Mouse (Mus musculus) hindbrain, embryonic 16.5 days (tissue): ENCODE measurements around the gene Mrps10. TPM values are rescaled to one million over a fixed set of nuclear protein-coding genes. Genes with fewer than 3 reads are reported as not detected.
A peak's percentile ranks its signal among the peaks of the same experiment; 100 is the strongest.
"Not testable (repeated sequence)": the region's sequence is repeated elsewhere in the genome, so short reads cannot be mapped to it uniquely, and the experiment has no call there.

Experiments
- ATAC-seq: fragments of 200-750 bp; cut with Nextera tagmentation; 2 replicates; pipeline ENCODE4 v1.8.0; 2017; ENCODE audit warnings: moderate TSS enrichment, moderate library complexity
- H3K27ac ChIP-seq: fragments of 300-500 bp; sonication (generic); 2 replicates; pipeline ENCODE4 v1.5.1; 2014; ENCODE audit warnings: low read depth, mild to moderate bottlenecking, control low read depth, low read length, moderate library complexity
- H3K27me3 ChIP-seq: fragments of 300-500 bp; sonication (generic); replicated peaks from 2 replicates; pipeline ENCODE4 v1.6.1; 2014; ENCODE audit warnings: low read length; ENCODE audit not compliant: control insufficient read depth, insufficient read depth
- H3K36me3 ChIP-seq: fragments of 300-500 bp; sonication (generic); 2 replicates; pipeline ENCODE4 v1.6.1; 2014; ENCODE audit warnings: mild to moderate bottlenecking, low read length, moderate library complexity, mixed read lengths; ENCODE audit not compliant: control insufficient read depth, insufficient read depth
- H3K4me1 ChIP-seq: fragments of 300-500 bp; sonication (generic); 2 replicates; pipeline ENCODE4 v1.6.1; 2014; ENCODE audit warnings: low read depth, low read length; ENCODE audit not compliant: control insufficient read depth, insufficient read depth
- H3K4me2 ChIP-seq: fragments of 300-500 bp; sonication (generic); 2 replicates; pipeline ENCODE4 v1.6.1; 2014; ENCODE audit warnings: mild to moderate bottlenecking, low read length, control low read depth, moderate library complexity
- H3K4me3 ChIP-seq: fragments of 300-500 bp; sonication (generic); 2 replicates; pipeline ENCODE4 v1.5.1; 2014; ENCODE audit warnings: mild to moderate bottlenecking, low read length, control low read depth, moderate library complexity
- H3K9ac ChIP-seq: fragments of 300-500 bp; sonication (generic); 2 replicates; pipeline ENCODE4 v1.6.1; 2014; ENCODE audit warnings: low read depth, mild to moderate bottlenecking, control low read depth, low read length, moderate library complexity
- H3K9me3 ChIP-seq: fragments of 300-500 bp; sonication (generic); 2 replicates; pipeline ENCODE4 v1.6.1; 2014; ENCODE audit warnings: mild to moderate bottlenecking, low read length, moderate library complexity; ENCODE audit not compliant: control insufficient read depth
- WGBS: fragments of 180-500 bp; shearing (Covaris S2); extraction: QIAGEN DNeasy Blood & Tissue Kit; methylation state at CpG from one replicate; pipeline ENCODE4 v1.1.7; 2014; 5-methylcytosine and 5-hydroxymethylcytosine counted together
- polyA plus RNA-seq: library from polyadenylated mRNA; unstranded; fragments of >200 nt; fragmentation: Nextera tagmentation; extraction: Ambion mirVana; gene quantifications from 2 replicates; pipeline ENCODE4 v1.2.1, GENCODE M21; 2015

The Mrps10 gene
- polyA plus RNA-seq, 1 experiment from 2014 or later: 67.0 TPM

GRCm38 (mm10) chr17:47330616-47331015 is 38.1 kb upstream of the Mrps10 start:
- H3K9me3 ChIP-seq: no peaks in the 10 kb centered on the region
- no peak for ATAC-seq
- H3K4me1 ChIP-seq: peaks cover 6% of the 10 kb centered on the region
- H3K27ac ChIP-seq: no peak overlapping the region
- H3K9ac ChIP-seq: no peak overlapping the region
- WGBS: 94% methylated on average over 9 of the region's 9 CpGs
- H3K36me3 ChIP-seq: peaks cover 24% of the 10 kb centered on the region
- H3K4me2 ChIP-seq: no peak overlapping the region
- H3K27me3 ChIP-seq: no peaks in the 10 kb centered on the region
- no peak overlapping the region for H3K4me3 ChIP-seq

- H3K27ac ChIP-seq: no peak overlapping the region
- no peaks in the 10 kb centered on the region for H3K9me3 ChIP-seq
- no peaks in the 10 kb centered on the region for H3K27me3 ChIP-seq
- no peak overlapping the region for H3K4me3 ChIP-seq
- peaks cover 6% of the 10 kb centered on the region for H3K4me1 ChIP-seq
- H3K36me3 ChIP-seq: peaks cover 22% of the 10 kb centered on the region
- WGBS: 73% methylated on average over 12 of the region's 12 CpGs
- no peak overlapping the region for H3K9ac ChIP-seq
- no peak overlapping the region for H3K4me2 ChIP-seq
- ATAC-seq: 0 out of 2 replicates have a peak, but pooled peaks have one; percentile 50
Observed at GRCm38 (mm10) chr17:47332001-47332611, 36.6 kb upstream of the Mrps10 start.

GRCm38 (mm10) chr17:47332664-47333063 is 36.0 kb upstream of the Mrps10 start:
- H3K36me3 ChIP-seq: peaks cover 22% of the 10 kb centered on the region
- H3K27ac ChIP-seq, H3K9me3 ChIP-seq, H3K4me3 ChIP-seq, H3K4me2 ChIP-seq, H3K27me3 ChIP-seq, H3K4me1 ChIP-seq, H3K9ac ChIP-seq: not testable (repeated sequence)
- WGBS: 46% methylated on average over 5 of the region's 5 CpGs
- ATAC-seq: 0 out of 2 replicates have a peak, but pooled peaks have one; percentile 37

- Histone ChIP-seq H3K4me3 (no peak overlapping the region), H3K4me2 (no peak overlapping the region), H3K9ac (no peak overlapping the region), H3K9me3 (no peaks in the 10 kb centered on the region), H3K27me3 (no peaks in the 10 kb centered on the region), H3K27ac (peak overlapping the region; percentile 23; the same call in 1 of the 2 replicates), H3K4me1 (peaks cover 6% of the 10 kb centered on the region), H3K36me3 (peaks cover 18% of the 10 kb centered on the region)
- ATAC-seq: peak; percentile 48
- WGBS: 22% methylated on average over 2 of the region's 2 CpGs
Observed at GRCm38 (mm10) chr17:47333409-47333808, 35.3 kb upstream of the Mrps10 start.

- Histone ChIP-seq H3K27ac (no peak overlapping the region), H3K36me3 (peaks cover 46% of the 10 kb centered on the region), H3K9me3 (peaks cover 3% of the 10 kb centered on the region), H3K9ac (no peak overlapping the region), H3K4me1 (no peaks in the 10 kb centered on the region), H3K4me2 (no peak overlapping the region), H3K27me3 (no peaks in the 10 kb centered on the region), H3K4me3 (no peak overlapping the region)
- 83% methylated on average over 2 of the region's 2 CpGs for WGBS
- no peak for ATAC-seq
Observed at GRCm38 (mm10) chr17:47343121-47343520, 25.6 kb upstream of the Mrps10 start.

- no peak overlapping the region for H3K4me2 ChIP-seq
- H3K27me3 ChIP-seq: no peaks in the 10 kb centered on the region
- ATAC-seq: no peak
- H3K9ac ChIP-seq: no peak overlapping the region
- H3K9me3 ChIP-seq: peaks cover 23% of the 10 kb centered on the region
- H3K4me1 ChIP-seq: no peaks in the 10 kb centered on the region
- peaks cover 68% of the 10 kb centered on the region for H3K36me3 ChIP-seq
- WGBS: 95% methylated on average over 3 of the region's 3 CpGs
- no peak overlapping the region for H3K27ac ChIP-seq
- no peak overlapping the region for H3K4me3 ChIP-seq
Observed at GRCm38 (mm10) chr17:47349721-47350319, 18.9 kb upstream of the Mrps10 start.

- WGBS: 32% methylated on average over 6 of the region's 6 CpGs
- no peak for ATAC-seq
Observed at GRCm38 (mm10) chr17:47359964-47360363, 8.7 kb upstream of the Mrps10 start.

GRCm38 (mm10) chr17:47361343-47361742 is 7.3 kb upstream of the Mrps10 start:
- Histone ChIP-seq H3K4me2 (no peak overlapping the region), H3K27ac (no peak overlapping the region), H3K36me3 (peaks cover 11% of the 10 kb centered on the region), H3K9ac (no peak overlapping the region), H3K9me3 (no peaks in the 10 kb centered on the region), H3K27me3 (no peaks in the 10 kb centered on the region; the same call in 1 of the 2 replicates), H3K4me1 (no peaks in the 10 kb centered on the region), H3K4me3 (no peak overlapping the region)
- ATAC-seq: no peak
- WGBS: 78% methylated on average over 11 of the region's 11 CpGs

More at GRCm38 (mm10) chr17:47359964-47360363, 8.7 kb upstream of the Mrps10 start:
- H3K36me3 ChIP-seq: peaks cover 18% of the 10 kb centered on the region
- no peak overlapping the region for H3K4me2 ChIP-seq
- no peaks in the 10 kb centered on the region for H3K9me3 ChIP-seq
- no peak overlapping the region for H3K27ac ChIP-seq
- no peak overlapping the region for H3K4me3 ChIP-seq
- no peaks in the 10 kb centered on the region for H3K4me1 ChIP-seq
- no peaks in the 10 kb centered on the region for H3K27me3 ChIP-seq
- no peak overlapping the region for H3K9ac ChIP-seq

- Histone ChIP-seq H3K27me3 (peaks cover 2% of the 10 kb centered on the region; the same call in 1 of the 2 replicates), H3K27ac (peak overlapping the region; percentile 81), H3K4me2 (peak overlapping the region; percentile 83), H3K36me3 (peaks cover 13% of the 10 kb centered on the region), H3K9me3 (no peaks in the 10 kb centered on the region), H3K4me1 (peaks cover 5% of the 10 kb centered on the region), H3K9ac (peak overlapping the region; percentile 69), H3K4me3 (peak overlapping the region; percentile 74)
- 2% methylated on average over 20 of the region's 20 CpGs for WGBS
- peak; percentile 83 for ATAC-seq
Observed at GRCm38 (mm10) chr17:47369087-47369443, 378 bp downstream of the Mrps10 start.
